Mouse (Mus musculus): ENCODE results near the gene Pik3cd.

Gene Pik3cd

DNA sequence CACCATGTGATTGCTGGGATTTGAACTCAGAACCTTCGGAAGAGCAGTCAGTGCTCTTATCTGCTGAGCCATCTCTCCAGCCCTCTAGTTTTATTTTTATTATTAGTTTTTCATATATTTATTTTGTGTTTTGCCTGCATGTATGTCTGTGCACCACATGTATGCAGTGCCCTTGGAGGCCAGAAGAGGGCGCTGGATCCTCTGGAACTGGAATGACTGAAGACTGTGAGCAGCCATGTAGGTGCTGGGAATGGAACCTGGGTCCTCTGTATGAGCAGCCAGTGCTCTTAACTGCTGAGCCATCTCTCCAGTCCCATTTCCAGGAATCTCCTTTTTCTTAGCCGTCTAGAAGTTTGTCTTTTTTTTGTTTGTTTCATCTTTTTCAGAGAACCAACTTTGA lies 97.9 kb downstream of the Pik3cd start:
- no peak for DNase-seq

DNA sequence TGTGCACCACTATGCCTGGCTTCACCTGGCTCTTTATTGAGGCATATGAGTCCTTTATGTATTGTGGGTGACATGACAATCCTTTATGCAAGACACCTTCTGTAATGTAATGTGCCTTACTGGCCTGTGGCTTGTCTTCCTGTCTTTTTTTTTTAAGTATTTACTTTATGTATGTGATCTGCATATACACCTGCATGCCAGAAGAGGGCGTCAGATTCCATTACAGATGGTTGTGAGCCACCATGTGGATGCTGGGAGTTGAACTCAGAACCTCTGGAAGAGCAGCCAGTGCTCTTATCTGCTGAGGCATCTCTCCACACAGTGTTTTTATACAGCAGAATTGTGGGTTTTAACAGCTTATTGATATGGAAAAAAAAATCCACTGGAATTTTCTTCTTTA lies 98.5 kb downstream of the Pik3cd start:
- no peak for DNase-seq

DNA sequence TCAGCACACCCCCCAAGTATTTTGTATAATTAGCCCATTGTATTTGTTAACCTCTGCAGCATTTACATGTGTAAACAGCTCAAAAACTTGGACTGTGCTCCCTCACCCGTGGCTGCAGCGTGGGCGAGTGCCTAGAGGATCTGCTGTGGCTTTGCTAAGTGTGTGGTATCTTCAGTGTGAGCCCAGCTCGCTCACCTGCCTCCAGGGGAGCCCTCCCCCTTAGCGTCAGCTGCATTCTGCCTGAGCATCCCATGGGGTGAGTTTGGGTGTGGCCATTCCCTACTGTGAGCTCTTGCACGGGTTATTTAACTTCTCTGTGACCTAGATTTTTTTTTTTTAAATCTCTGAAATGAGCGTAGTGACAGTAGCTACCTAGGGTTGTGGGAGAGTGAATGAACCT lies 100.1 kb downstream of the Pik3cd start:
- DNase-seq = no peak

DNA sequence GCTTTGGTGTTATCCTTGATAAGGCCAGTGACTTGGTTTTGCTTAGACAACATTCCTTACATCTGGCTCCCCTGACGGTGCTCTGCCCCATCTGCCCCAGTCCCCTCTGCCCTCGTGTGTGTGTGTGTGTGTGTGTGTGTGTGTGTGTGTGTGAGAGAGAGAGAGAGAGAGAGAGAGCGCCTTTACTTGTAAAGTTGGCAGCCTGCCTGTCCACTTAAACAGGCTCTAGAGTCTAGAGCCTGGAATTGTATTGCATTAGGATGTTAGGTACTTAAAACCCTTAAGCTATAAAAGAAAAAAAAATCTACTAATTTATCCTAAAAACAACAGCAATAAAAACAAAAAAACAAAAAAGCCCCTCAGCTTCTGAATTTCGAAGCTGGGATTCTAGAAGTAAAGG lies 100.9 kb downstream of the Pik3cd start:
- DNase-seq = no peak

DNA sequence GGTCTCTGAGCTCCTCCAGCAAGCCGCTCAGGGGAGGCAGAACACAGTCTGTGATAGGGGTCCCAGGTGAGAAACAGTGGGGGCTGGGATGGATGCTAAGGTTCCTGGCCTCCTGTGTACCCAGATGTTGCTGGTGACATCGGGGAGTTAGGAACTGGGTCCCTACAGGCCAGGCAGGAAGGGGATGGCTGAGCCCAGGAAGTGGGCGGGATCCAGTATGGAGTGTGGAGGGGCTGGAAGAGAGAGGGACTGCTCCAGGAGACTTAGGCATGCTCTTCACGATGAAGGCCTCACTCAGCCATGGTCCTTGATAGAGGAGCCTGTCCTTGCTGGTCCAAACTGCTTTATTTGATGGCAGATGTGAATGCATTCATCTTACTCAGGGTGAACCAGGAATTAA lies 102.2 kb downstream of the Pik3cd start:
- DNase-seq = no peak

GRCm38 (mm10) chr4:149599549-149599948 lies 102.8 kb downstream of the Pik3cd start:
- DNase-seq = no peak
